Mouse (Mus musculus): ENCODE measurements around the gene Spock2. TPM values are rescaled to one million over a fixed set of nuclear protein-coding genes. Genes with fewer than 3 reads are reported as not detected.

Spock2 gene
- total and polyA plus RNA-seq, 3 experiments: 0.10 to 0.13 TPM; not detected in 1

DNA sequence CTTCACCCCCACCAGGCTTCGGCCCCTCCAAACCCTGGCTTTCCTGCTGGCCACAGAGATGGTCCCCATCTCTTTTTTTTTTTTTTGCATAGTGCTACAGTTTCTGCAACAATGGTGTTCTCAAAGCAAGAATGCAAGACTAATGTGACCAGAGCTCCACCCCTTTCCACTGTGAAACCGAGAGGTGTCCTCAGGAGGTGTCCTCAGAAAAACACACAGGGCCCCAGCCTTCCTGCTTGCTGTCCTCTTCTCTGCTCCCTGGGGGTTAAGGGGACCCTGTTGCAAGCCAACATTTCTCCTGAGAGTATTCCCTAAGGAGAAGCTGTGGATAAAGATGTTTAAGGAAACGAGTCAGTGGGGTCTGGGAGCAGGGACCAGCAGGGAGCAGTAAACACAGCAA lies 62.9 kb downstream of the Spock2 start (continued):
- peak; percentile 50; the same call in 1 of the 2 replicates for TF ChIP-seq MAFK (IDR thresholded peaks at IDR 0.05; ENCODE audit: insufficient replicate concordance, low read length)
- no peak for TF ChIP-seq ELF1 (IDR thresholded peaks at IDR 0.05; ENCODE audit: low read depth, low read length)
- TF ChIP-seq RAD21 (IDR thresholded peaks at IDR 0.05; ENCODE audit: low read depth, low read length): no peak; the same call in 1 of the 2 replicates
- TF ChIP-seq TCF12 (IDR thresholded peaks at IDR 0.05; ENCODE audit: low read depth, low read length): peak; percentile 78

DNA sequence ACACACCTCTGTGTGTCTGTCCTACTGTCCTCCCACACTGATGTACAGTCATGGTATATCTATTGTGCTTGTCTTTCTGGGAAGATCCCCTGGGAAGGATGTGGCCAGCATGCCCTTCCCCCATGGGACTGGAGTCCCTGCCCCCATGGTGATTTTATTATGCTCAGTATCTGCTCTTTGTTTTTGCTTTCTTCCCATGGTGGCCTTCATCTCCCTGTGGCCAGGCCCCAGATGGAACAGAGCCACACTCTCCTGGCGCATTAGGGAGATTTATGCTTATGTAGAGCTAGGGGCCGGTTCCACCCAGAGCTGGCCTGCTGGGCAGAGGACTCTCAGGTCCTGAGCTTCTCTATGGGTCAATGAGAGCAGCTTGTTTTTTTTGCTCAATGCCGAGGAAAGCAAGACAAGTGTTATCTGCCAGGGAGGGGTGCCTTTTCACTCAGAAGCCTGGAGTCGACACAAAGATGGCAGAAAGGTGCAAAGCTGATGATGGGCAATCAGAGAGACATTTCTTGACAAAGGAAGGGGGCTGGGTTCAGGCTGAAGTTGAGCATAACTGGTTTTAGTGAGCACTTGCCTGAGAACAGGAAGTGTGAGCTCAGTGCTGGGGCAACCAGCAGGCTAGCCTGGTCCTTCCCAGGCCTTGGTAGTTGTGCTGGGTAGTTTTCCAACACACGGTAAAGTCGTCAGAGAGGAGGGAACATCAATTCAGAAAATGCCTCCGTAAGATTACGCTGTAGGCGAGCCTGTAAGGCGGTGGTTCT lies 64.5 kb downstream of the Spock2 start:
- dilution Hi-C loops (cut with MboI; ENCODE audit: extremely low pct_ligation_motif_present, extremely low pct_unique_long_range_greater_than_20kb, low sequenced_read_pairs) (no loop called here), in situ Hi-C loops (cut with MboI; ENCODE audit: low pct_ligation_motif_present, low pct_unique_long_range_greater_than_20kb, low sequenced_read_pairs) (no loop called here)
- Histone ChIP-seq H3K4me3 (replicated peaks in 1 of 3; ENCODE audit: low read depth in 2 of 3, low read length in 2 of 3, poor library complexity in 1 of 3) (peak overlapping the region in 1 of 3 experiments; percentile 50), H3K36me3 (replicated peaks in 1 of 2; ENCODE audit: control insufficient read depth in 1 of 2, insufficient read depth in 1 of 2, low read length in 1 of 2) (peaks cover 0 to 10% of the 10 kb centered on the region in 2 experiments), H3K9me3 (replicated peaks; ENCODE audit: low read length) (peaks cover 35% of the 10 kb centered on the region), H3K79me2 (replicated peaks; ENCODE audit: control insufficient read depth, extremely low read depth, insufficient read depth, poor library complexity, severe bottlenecking) (no peaks in the 10 kb centered on the region), H3K27ac (ENCODE audit: insufficient read depth, low read depth) (peak overlapping the region; percentile 78), H3K4me2 (ENCODE audit: insufficient read depth, low read depth, poor library complexity, severe bottlenecking) (no peak overlapping the region), H3K9ac (ENCODE audit: insufficient read depth, low read depth) (no peak overlapping the region), H3K27me3 (replicated peaks) (no peaks in the 10 kb centered on the region), H3K4me1 (ENCODE audit: control insufficient read depth in 1 of 2, insufficient read depth in 2 of 2) (peaks cover 30 to 56% of the 10 kb centered on the region in 2 experiments)
- no peak for TF ChIP-seq NRF1 (IDR thresholded peaks at IDR 0.05; ENCODE audit: low read depth, low read length)
- no peak for TF ChIP-seq TCF12 (IDR thresholded peaks at IDR 0.05; ENCODE audit: low read depth, low read length)
- TF ChIP-seq ZC3H11A (IDR thresholded peaks at IDR 0.05; ENCODE audit: low read depth, low read length): no peak
- TF ChIP-seq MAX (IDR thresholded peaks at IDR 0.05; ENCODE audit: low read length): no peak
- no peak for TF ChIP-seq NELFE (IDR thresholded peaks at IDR 0.05; ENCODE audit: low read depth, low read length)
- TF ChIP-seq EP300 (IDR thresholded peaks at IDR 0.05; ENCODE audit: low read length): no peak
- TF ChIP-seq E2F4 (IDR thresholded peaks at IDR 0.05; ENCODE audit: insufficient replicate concordance, low read depth, low read length): no peak
- TF ChIP-seq SMC3 (IDR thresholded peaks at IDR 0.05; ENCODE audit: low read depth, low read length): no peak
- peak; percentile 27 for TF ChIP-seq ELF1 (IDR thresholded peaks at IDR 0.05; ENCODE audit: low read depth, low read length)
- TF ChIP-seq CHD1 (IDR thresholded peaks at IDR 0.05; ENCODE audit: low read depth, low read length): no peak
- TF ChIP-seq ETS1 (conservative IDR thresholded peaks at IDR 0.05; ENCODE audit: low read depth, low read length): no peak
- peak; percentile 75 for TF ChIP-seq CHD2 (IDR thresholded peaks at IDR 0.05; ENCODE audit: low read length)
- 0 out of 2 replicates have a peak, but pooled peaks have one; percentile 1 for TF ChIP-seq POLR2A (IDR thresholded peaks at IDR 0.05; ENCODE audit: low read depth, low read length)
- no peak for TF ChIP-seq HCFC1 (IDR thresholded peaks at IDR 0.05; ENCODE audit: low read depth, low read length)
- DNase-seq (ENCODE audit: extremely low read depth): peak; percentile 54

DNA sequence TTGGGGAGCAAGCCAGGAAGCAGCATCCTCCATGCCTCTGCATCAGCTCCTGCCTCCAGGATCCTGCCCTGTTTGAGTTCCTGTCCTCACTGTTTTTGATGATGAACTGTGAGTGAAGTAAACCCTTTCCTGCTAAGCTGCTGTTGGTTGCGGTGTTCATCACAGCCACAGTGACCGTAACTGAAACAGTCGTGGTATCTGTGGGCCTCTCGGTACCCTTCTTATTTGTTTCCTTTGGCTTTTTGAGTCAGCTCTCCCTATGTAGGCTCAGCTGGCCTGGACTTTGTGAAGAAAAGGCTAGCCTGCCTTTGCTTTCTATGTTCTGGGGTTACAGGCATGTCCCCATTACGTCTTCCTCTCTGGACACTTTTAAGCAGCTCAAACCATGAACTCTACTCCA lies 65.3 kb downstream of the Spock2 start:
- Histone ChIP-seq H3K4me1 (ENCODE audit: control insufficient read depth in 1 of 2, insufficient read depth in 2 of 2) (peaks cover 28 to 48% of the 10 kb centered on the region in 2 experiments), H3K79me2 (replicated peaks; ENCODE audit: control insufficient read depth, extremely low read depth, insufficient read depth, poor library complexity, severe bottlenecking) (no peaks in the 10 kb centered on the region), H3K27ac (ENCODE audit: insufficient read depth, low read depth) (peak overlapping the region; percentile 78), H3K4me2 (ENCODE audit: insufficient read depth, low read depth, poor library complexity, severe bottlenecking) (no peak overlapping the region), H3K4me3 (replicated peaks in 1 of 3; ENCODE audit: low read depth in 2 of 3, low read length in 2 of 3, poor library complexity in 1 of 3) (peak overlapping the region in 1 of 3 experiments; percentile 50), H3K27me3 (replicated peaks) (no peaks in the 10 kb centered on the region), H3K9me3 (replicated peaks; ENCODE audit: low read length) (peaks cover 34% of the 10 kb centered on the region), H3K36me3 (replicated peaks in 1 of 2; ENCODE audit: control insufficient read depth in 1 of 2, insufficient read depth in 1 of 2, low read length in 1 of 2) (peaks cover 0 to 9% of the 10 kb centered on the region in 2 experiments), H3K9ac (ENCODE audit: insufficient read depth, low read depth) (no peak overlapping the region)
- dilution Hi-C loops (cut with MboI; ENCODE audit: extremely low pct_ligation_motif_present, extremely low pct_unique_long_range_greater_than_20kb, low sequenced_read_pairs) (no loop called here), in situ Hi-C loops (cut with MboI; ENCODE audit: low pct_ligation_motif_present, low pct_unique_long_range_greater_than_20kb, low sequenced_read_pairs) (no loop called here)
- DNase-seq (ENCODE audit: extremely low read depth): peak; percentile 83
- TF ChIP-seq GABPA (IDR thresholded peaks at IDR 0.05; ENCODE audit: insufficient replicate concordance, low read depth, low read length) (no peak), IRF4 (IDR thresholded peaks at IDR 0.05; ENCODE audit: low read depth, low read length) (peak; percentile 94), NRF1 (IDR thresholded peaks at IDR 0.05; ENCODE audit: low read depth, low read length) (no peak), CTCF (conservative IDR thresholded peaks at IDR 0.05 in 1 of 2, IDR thresholded peaks at IDR 0.05 in 1 of 2; ENCODE audit: low read depth in 2 of 2, low read length in 2 of 2) (no peak), ZKSCAN1 (IDR thresholded peaks at IDR 0.05; ENCODE audit: borderline replicate concordance, low read depth, low read length) (no peak), MAFK (IDR thresholded peaks at IDR 0.05; ENCODE audit: insufficient replicate concordance, low read length) (peak; percentile 88), JUND (conservative IDR thresholded peaks at IDR 0.05; ENCODE audit: low read depth, low read length) (peak; percentile 82), CHD1 (IDR thresholded peaks at IDR 0.05; ENCODE audit: low read depth, low read length) (no peak), SIN3A (IDR thresholded peaks at IDR 0.05; ENCODE audit: low read length) (peak; percentile 63), MAZ (IDR thresholded peaks at IDR 0.05; ENCODE audit: low read depth, low read length) (no peak), ZC3H11A (IDR thresholded peaks at IDR 0.05; ENCODE audit: low read depth, low read length) (no peak), USF2 (conservative IDR thresholded peaks at IDR 0.05; ENCODE audit: low read depth, low read length) (no peak), POLR2AphosphoS2 (IDR thresholded peaks at IDR 0.05; ENCODE audit: low read depth, low read length) (no peak), E2F4 (IDR thresholded peaks at IDR 0.05; ENCODE audit: insufficient replicate concordance, low read depth, low read length) (no peak), USF1 (IDR thresholded peaks at IDR 0.05; ENCODE audit: low read depth, low read length) (no peak), RCOR1 (conservative IDR thresholded peaks at IDR 0.05; ENCODE audit: low read depth, low read length) (no peak), KAT2A (IDR thresholded peaks at IDR 0.05; ENCODE audit: insufficient replicate concordance, low read length) (no peak), UBTF (IDR thresholded peaks at IDR 0.05; ENCODE audit: low read depth, low read length) (no peak)

All from CH12.LX (cell line).